Mouse (Mus musculus): ENCODE measurements around the gene Slc25a17.

DNA sequence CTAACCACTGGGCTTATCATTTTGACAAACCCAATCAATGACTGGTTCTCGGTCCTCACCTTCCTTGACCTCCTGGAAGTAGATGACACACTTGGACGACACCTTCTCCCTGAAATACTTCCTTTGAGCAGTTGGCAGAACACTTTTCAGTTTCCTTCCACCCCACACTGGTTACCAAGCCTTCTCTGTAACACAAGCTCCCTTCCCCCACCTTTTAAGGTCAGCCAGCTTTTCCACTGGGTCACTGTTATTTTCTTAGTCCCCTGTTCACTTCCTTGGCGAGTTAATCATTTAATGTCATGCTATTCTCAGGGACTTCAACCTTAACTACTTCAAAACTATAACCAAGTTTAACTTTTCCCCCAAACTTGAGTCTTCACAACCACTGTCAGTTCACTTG, 1.7 kb downstream of the Slc25a17 start:
- TF ChIP-seq POLR2A (IDR thresholded peaks at IDR 0.05; ENCODE audit: extremely low read depth, insufficient read depth, low read length) (no peak), CTCF (IDR thresholded peaks at IDR 0.05; ENCODE audit: low read depth, low read length) (no peak)
